Mouse (Mus musculus) bone marrow, adult 2 months (tissue): ENCODE data around the gene Zfp687.

ENCODE experiments used
- CTCF ChIP-seq: fragments of 200-500 bp; IDR thresholded peaks from 2 replicates; pipeline ENCODE4 v1.5.1; 2011; ENCODE audit warnings: low read length, control low read depth; ENCODE audit not compliant: control insufficient read depth, insufficient read depth
- POLR2A ChIP-seq: fragments of 200-500 bp; IDR thresholded peaks from 2 replicates; pipeline ENCODE4 v1.6.1; 2011; ENCODE audit warnings: low read depth, mild to moderate bottlenecking, control low read depth, low read length, borderline replicate concordance; ENCODE audit not compliant: control insufficient read depth

GRCm38 (mm10) chr3:95027701-95028100 lies 12.5 kb upstream of the Zfp687 start:
- TF ChIP-seq CTCF (no peak), POLR2A (no peak)
